Mouse (Mus musculus): ENCODE measurements at regions not wholly inside any gene's neighbourhood (a gene's known extent, or its start where the extent isn't known, plus 50 kb on each side); places are given as distances from the start of the nearest gene placed in this dataset.
A peak's percentile ranks its signal among the peaks of the same experiment; 100 is the strongest.
"Not testable (repeated sequence)": the region's sequence is repeated elsewhere in the genome, so short reads cannot be mapped to it uniquely, and the experiment has no call there.

DNA sequence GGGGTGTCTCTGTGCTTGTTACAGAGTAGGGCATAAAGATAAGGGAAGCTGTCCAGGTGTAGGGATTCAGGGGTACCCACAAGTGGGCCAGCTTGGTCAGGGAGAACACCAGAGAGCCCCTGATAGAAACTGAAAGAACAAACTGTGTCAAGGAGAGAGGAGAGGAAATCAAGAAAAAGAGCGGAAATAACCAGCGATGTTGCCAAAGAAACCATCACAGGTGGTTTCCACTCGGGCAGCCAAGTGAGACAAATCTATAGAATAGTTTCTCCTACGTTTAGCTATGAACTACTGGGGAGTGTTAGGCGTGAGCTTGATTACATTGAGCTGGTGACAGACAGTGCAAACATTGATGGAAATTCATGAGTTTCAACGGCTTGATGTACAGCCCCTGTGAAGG, 138.8 kb downstream of the Glrx3 start:
- DNase-seq (ENCODE audit: low spot score), result no peak
- Histone ChIP-seq H3K4me2 (ENCODE audit: low read depth) (no peak overlapping the region), H3K27ac (ENCODE audit: low read depth, low read length) (no peak overlapping the region), H3K36me3 (ENCODE audit: control insufficient read depth, insufficient read depth, low read length) (no peaks in the 10 kb centered on the region), H3K9ac (ENCODE audit: low read length) (no peak overlapping the region), H3K9me3 (ENCODE audit: control insufficient read depth, low read length) (no peaks in the 10 kb centered on the region), H3K4me1 (ENCODE audit: control insufficient read depth, insufficient read depth, low read length) (no peaks in the 10 kb centered on the region), H3K27me3 (ENCODE audit: control insufficient read depth, insufficient read depth, low read length) (no peaks in the 10 kb centered on the region), H3K4me3 (ENCODE audit: low read depth, low read length) (no peak overlapping the region)
- no peak for ATAC-seq (ENCODE audit: insufficient read depth, low FRiP score, low TSS enrichment)
- WGBS, result 71% methylated on average over 6 of the region's 6 CpGs

DNA sequence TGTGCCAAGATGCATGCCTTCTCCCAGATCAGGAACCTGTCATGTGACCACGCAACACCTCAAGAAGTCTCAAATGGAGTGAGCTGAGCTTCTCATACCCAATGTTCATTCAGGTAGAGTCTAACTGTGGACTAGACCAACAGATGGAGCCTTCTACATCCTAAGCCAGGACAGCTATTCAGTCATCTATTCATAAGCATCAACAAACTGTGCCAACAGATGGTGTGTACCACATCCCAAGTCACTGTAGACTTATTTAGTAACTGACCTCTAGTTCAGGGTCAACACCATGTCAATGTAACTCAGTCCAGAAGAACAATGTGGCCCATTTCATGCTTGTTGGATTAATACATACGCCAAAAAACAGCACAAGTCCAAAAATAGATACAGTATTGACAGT, 146.1 kb downstream of the Glrx3 start:
- H3K27ac ChIP-seq (ENCODE audit: low read depth, low read length), result no peak overlapping the region
- ATAC-seq (ENCODE audit: insufficient read depth, low FRiP score, low TSS enrichment) (no peak), DNase-seq (ENCODE audit: low spot score) (no peak)
- H3K27me3 ChIP-seq (ENCODE audit: control insufficient read depth, insufficient read depth, low read length), result no peaks in the 10 kb centered on the region
- H3K36me3 ChIP-seq (ENCODE audit: control insufficient read depth, insufficient read depth, low read length), result no peaks in the 10 kb centered on the region
- no peak overlapping the region for H3K4me2 ChIP-seq (ENCODE audit: low read depth)
- no peak overlapping the region for H3K9ac ChIP-seq (ENCODE audit: low read length)
- no peaks in the 10 kb centered on the region for H3K9me3 ChIP-seq (ENCODE audit: control insufficient read depth, low read length)
- H3K4me1 ChIP-seq (ENCODE audit: control insufficient read depth, insufficient read depth, low read length), result no peaks in the 10 kb centered on the region
- no peak overlapping the region for H3K4me3 ChIP-seq (ENCODE audit: low read depth, low read length)
- WGBS, result 82% methylated on average over 2 of the region's 2 CpGs

DNA sequence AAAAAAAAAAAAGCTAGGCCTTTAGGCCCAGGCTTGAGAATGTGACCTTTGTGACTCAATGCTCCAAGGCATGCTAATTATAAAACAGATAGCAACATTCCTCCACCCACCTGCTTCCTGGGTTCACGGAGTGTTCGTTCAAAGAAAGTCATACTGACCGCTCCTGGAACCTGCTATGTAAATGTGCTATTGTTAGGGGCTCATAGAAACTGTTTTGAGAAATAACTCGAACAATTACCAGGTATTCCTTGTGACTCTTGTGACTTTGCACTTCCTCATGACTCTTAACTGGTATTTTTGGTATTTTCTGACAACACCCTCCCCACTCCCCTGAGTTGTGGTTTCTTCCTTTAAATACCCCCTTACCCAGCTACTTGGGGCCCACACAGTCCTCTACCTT, 147.5 kb downstream of the Glrx3 start:
- H3K27me3 ChIP-seq (ENCODE audit: control insufficient read depth, insufficient read depth, low read length); H3K36me3 ChIP-seq (ENCODE audit: control insufficient read depth, insufficient read depth, low read length); DNase-seq (ENCODE audit: low spot score); H3K4me2 ChIP-seq (ENCODE audit: low read depth); H3K9me3 ChIP-seq (ENCODE audit: control insufficient read depth, low read length); H3K4me3 ChIP-seq (ENCODE audit: low read depth, low read length); H3K9ac ChIP-seq (ENCODE audit: low read length); H3K4me1 ChIP-seq (ENCODE audit: control insufficient read depth, insufficient read depth, low read length); ATAC-seq (ENCODE audit: insufficient read depth, low FRiP score, low TSS enrichment); H3K27ac ChIP-seq (ENCODE audit: low read depth, low read length): not testable (repeated sequence)
- 84% methylated on average over 4 of the region's 4 CpGs for WGBS

DNA sequence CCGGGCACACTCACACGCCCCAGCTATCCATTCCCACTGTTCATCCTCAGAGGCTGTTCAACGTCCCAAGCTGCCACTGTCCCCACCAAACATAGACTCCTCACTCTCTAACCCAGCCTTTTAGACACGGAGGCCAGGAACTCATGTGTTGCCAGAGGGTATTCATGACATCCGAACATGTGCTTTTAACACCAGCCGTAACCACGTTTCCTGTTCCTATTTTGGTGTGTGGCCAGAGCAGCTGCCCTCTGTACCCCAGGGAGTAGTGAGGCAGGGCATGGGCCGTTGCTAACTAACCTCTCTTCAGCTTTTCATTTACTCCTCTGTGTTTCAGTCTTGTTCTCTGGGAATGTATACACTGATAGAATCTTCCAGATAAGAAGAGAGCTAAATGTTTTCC, 156.2 kb downstream of the Glrx3 start:
- no peaks in the 10 kb centered on the region for H3K9me3 ChIP-seq (ENCODE audit: control insufficient read depth, low read length)
- H3K27me3 ChIP-seq (ENCODE audit: control insufficient read depth, insufficient read depth, low read length), result no peaks in the 10 kb centered on the region
- ATAC-seq (ENCODE audit: insufficient read depth, low FRiP score, low TSS enrichment) (no peak), DNase-seq (ENCODE audit: low spot score) (no peak)
- H3K4me1 ChIP-seq (ENCODE audit: control insufficient read depth, insufficient read depth, low read length), result peaks cover 9% of the 10 kb centered on the region; the same call in 1 of the 2 replicates
- WGBS, result 58% methylated on average over 8 of the region's 8 CpGs
- H3K9ac ChIP-seq (ENCODE audit: low read length), result no peak overlapping the region
- no peak overlapping the region for H3K4me3 ChIP-seq (ENCODE audit: low read depth, low read length)
- no peaks in the 10 kb centered on the region for H3K36me3 ChIP-seq (ENCODE audit: control insufficient read depth, insufficient read depth, low read length)
- H3K27ac ChIP-seq (ENCODE audit: low read depth, low read length), result no peak overlapping the region
- H3K4me2 ChIP-seq (ENCODE audit: low read depth), result no peak overlapping the region

DNA sequence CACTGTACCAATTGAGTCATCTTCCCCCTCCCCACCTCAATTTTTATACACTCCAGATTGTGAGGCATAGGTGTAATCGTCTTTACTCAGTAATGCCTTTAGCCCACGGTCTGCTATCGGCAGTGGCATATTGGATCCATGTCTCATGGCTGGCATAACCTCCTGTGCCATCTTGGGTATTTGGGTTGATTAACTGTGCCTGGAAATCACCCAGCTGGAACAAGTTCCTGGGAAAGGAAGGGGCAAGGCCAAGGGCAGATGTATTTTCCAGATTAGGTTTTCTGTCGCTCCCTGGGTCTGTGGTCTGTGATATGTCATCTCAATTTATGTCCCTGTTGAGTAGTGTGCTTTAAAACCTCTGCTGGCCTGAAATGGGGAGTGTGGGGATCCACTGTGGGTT, 158.2 kb downstream of the Glrx3 start:
- no peaks in the 10 kb centered on the region for H3K9me3 ChIP-seq (ENCODE audit: control insufficient read depth, low read length)
- ATAC-seq (ENCODE audit: insufficient read depth, low FRiP score, low TSS enrichment) (no peak), DNase-seq (ENCODE audit: low spot score) (no peak)
- H3K4me3 ChIP-seq (ENCODE audit: low read depth, low read length), result no peak overlapping the region
- no peak overlapping the region for H3K9ac ChIP-seq (ENCODE audit: low read length)
- no peak overlapping the region for H3K4me2 ChIP-seq (ENCODE audit: low read depth)
- H3K27me3 ChIP-seq (ENCODE audit: control insufficient read depth, insufficient read depth, low read length), result no peaks in the 10 kb centered on the region
- no peak overlapping the region for H3K27ac ChIP-seq (ENCODE audit: low read depth, low read length)
- H3K36me3 ChIP-seq (ENCODE audit: control insufficient read depth, insufficient read depth, low read length), result no peaks in the 10 kb centered on the region
- 68% methylated on average over 4 of the region's 4 CpGs for WGBS
- peaks cover 9% of the 10 kb centered on the region; the same call in 1 of the 2 replicates for H3K4me1 ChIP-seq (ENCODE audit: control insufficient read depth, insufficient read depth, low read length)

DNA sequence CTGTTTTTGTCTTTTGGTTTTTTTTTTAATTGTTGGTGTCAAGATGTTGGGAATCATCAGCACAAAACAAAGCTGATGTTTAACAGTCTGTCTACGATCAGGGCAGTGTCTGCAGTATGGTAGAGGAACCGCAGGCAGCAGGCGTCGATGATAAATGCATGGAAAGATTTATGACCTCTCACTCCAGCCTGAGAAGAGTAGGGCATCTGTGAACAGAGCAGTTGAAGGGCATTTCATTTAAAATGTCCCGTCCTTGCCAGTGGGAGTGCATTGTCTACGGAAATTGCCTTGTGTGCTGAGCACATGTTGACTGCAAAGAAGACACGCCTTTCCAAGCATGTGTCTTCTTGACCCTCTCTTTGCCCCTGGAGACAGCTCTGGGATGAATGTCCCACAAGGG, 158.7 kb downstream of the Glrx3 start:
- Histone ChIP-seq H3K36me3 (ENCODE audit: control insufficient read depth, insufficient read depth, low read length) (no peaks in the 10 kb centered on the region), H3K27me3 (ENCODE audit: control insufficient read depth, insufficient read depth, low read length) (no peaks in the 10 kb centered on the region), H3K4me2 (ENCODE audit: low read depth) (no peak overlapping the region), H3K9ac (ENCODE audit: low read length) (no peak overlapping the region), H3K4me3 (ENCODE audit: low read depth, low read length) (no peak overlapping the region), H3K9me3 (ENCODE audit: control insufficient read depth, low read length) (no peaks in the 10 kb centered on the region), H3K4me1 (ENCODE audit: control insufficient read depth, insufficient read depth, low read length) (peaks cover 9% of the 10 kb centered on the region; the same call in 1 of the 2 replicates), H3K27ac (ENCODE audit: low read depth, low read length) (no peak overlapping the region)
- ATAC-seq (ENCODE audit: insufficient read depth, low FRiP score, low TSS enrichment), result no peak
- no peak for DNase-seq (ENCODE audit: low spot score)
- WGBS, result 15% methylated on average over 7 of the region's 7 CpGs

DNA sequence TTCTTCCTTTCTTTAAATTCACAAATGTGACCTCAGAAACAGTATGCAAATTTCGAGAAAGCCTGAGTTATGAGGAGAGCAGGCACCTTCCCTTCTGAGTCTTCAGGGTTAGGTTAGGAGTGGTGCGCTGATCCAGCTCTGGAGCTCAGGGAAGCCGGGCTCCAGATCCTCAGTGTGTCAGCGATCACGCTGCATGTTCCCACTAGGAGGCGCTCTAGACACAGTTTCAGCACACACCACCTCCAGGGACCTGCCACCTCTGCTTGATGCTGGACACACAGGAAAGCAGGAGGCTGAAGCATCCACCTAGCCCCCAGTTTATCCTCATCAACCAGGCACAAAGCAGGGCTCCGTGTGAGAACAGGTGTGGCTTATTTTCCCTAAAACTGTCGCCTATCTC, 165.6 kb downstream of the Glrx3 start:
- Histone ChIP-seq H3K4me2 (ENCODE audit: low read depth) (no peak overlapping the region), H3K4me1 (ENCODE audit: control insufficient read depth, insufficient read depth, low read length) (no peaks in the 10 kb centered on the region), H3K4me3 (ENCODE audit: low read depth, low read length) (no peak overlapping the region), H3K9me3 (ENCODE audit: control insufficient read depth, low read length) (no peaks in the 10 kb centered on the region), H3K27ac (ENCODE audit: low read depth, low read length) (no peak overlapping the region), H3K9ac (ENCODE audit: low read length) (no peak overlapping the region), H3K27me3 (ENCODE audit: control insufficient read depth, insufficient read depth, low read length) (no peaks in the 10 kb centered on the region), H3K36me3 (ENCODE audit: control insufficient read depth, insufficient read depth, low read length) (no peaks in the 10 kb centered on the region)
- DNase-seq (ENCODE audit: low spot score) (peak; percentile 84), ATAC-seq (ENCODE audit: insufficient read depth, low FRiP score, low TSS enrichment) (no peak; the same call in 1 of the 2 replicates)
- WGBS, result 6% methylated on average over 8 of the region's 8 CpGs

DNA sequence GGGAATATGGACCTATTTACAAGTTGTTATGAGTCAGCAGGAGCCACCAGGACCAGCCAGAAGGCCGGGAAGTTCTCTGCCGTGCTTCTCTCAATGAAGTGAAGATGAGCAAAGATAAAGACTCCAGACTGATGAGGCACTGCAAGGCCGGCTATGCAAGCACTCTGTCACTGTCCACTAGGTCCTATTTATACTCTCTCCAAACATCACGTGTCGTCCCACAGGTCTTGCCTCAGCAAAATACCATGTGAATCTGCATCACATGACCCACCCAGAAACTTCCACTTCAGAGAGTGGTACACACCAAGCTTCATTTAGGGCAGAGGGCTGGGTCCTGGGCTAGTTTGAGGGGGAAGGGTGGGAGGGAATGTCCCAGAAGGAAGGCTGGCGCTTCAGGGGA, 172.3 kb downstream of the Glrx3 start:
- Histone ChIP-seq H3K27me3 (ENCODE audit: control insufficient read depth, insufficient read depth, low read length) (no peaks in the 10 kb centered on the region), H3K9me3 (ENCODE audit: control insufficient read depth, low read length) (no peaks in the 10 kb centered on the region), H3K27ac (ENCODE audit: low read depth, low read length) (no peak overlapping the region), H3K4me3 (ENCODE audit: low read depth, low read length) (no peak overlapping the region), H3K4me2 (ENCODE audit: low read depth) (no peak overlapping the region), H3K36me3 (ENCODE audit: control insufficient read depth, insufficient read depth, low read length) (no peaks in the 10 kb centered on the region), H3K9ac (ENCODE audit: low read length) (no peak overlapping the region), H3K4me1 (ENCODE audit: control insufficient read depth, insufficient read depth, low read length) (no peaks in the 10 kb centered on the region)
- 78% methylated on average over 6 of the region's 6 CpGs for WGBS
- ATAC-seq (ENCODE audit: insufficient read depth, low FRiP score, low TSS enrichment) (no peak), DNase-seq (ENCODE audit: low spot score) (no peak)

DNA sequence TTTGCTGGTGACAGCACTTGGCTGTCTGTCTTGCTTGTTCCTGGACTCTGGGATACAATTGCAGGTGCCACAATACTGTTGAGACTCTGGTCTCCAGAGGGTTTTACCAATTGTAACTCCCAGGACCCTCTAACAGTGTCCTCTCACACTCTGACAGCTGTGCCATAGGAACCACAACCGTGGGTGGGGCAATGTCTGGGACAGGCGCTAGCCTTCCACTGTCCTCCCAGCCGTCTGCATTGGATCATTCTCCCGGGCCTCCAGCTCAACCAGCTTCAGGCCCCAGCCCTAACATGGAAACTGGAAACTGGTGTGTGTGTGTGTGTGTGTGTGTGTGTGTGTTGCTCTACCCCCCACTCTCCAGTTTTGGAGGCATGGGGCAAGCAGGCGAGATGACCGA, 173.9 kb downstream of the Glrx3 start:
- Histone ChIP-seq H3K4me2 (ENCODE audit: low read depth) (no peak overlapping the region), H3K36me3 (ENCODE audit: control insufficient read depth, insufficient read depth, low read length) (no peaks in the 10 kb centered on the region), H3K27me3 (ENCODE audit: control insufficient read depth, insufficient read depth, low read length) (no peaks in the 10 kb centered on the region), H3K4me3 (ENCODE audit: low read depth, low read length) (no peak overlapping the region), H3K9me3 (ENCODE audit: control insufficient read depth, low read length) (no peaks in the 10 kb centered on the region), H3K27ac (ENCODE audit: low read depth, low read length) (no peak overlapping the region), H3K4me1 (ENCODE audit: control insufficient read depth, insufficient read depth, low read length) (no peaks in the 10 kb centered on the region), H3K9ac (ENCODE audit: low read length) (no peak overlapping the region)
- 85% methylated on average over 6 of the region's 6 CpGs for WGBS
- no peak for ATAC-seq (ENCODE audit: insufficient read depth, low FRiP score, low TSS enrichment)
- no peak for DNase-seq (ENCODE audit: low spot score)
